Mouse (Mus musculus): Measurements from ENCODE around the gene Scg3. TPM values are rescaled to one million over a fixed set of nuclear protein-coding genes. Genes with fewer than 3 reads are reported as not detected.
"Not testable (repeated sequence)": the region's sequence is repeated elsewhere in the genome, so short reads cannot be mapped to it uniquely, and the experiment has no call there.

The Scg3 gene
- polyA plus RNA-seq, 1 experiment from 2014 or later: 139 TPM

- Histone ChIP-seq H3K4me3 (no peak overlapping the region), H3K27ac (no peak overlapping the region), H3K9ac (no peak overlapping the region), H3K4me2 (no peak overlapping the region), H3K9me3 (no peaks in the 10 kb centered on the region), H3K4me1 (replicated peaks) (no peaks in the 10 kb centered on the region), H3K27me3 (no peaks in the 10 kb centered on the region), H3K36me3 (peaks cover 76% of the 10 kb centered on the region)
- 94% methylated on average over 8 of the region's 8 CpGs for WGBS
- ATAC-seq (ENCODE audit: low FRiP score): no peak
These were observed 22.9 kb downstream of the Scg3 start for GRCm38 (mm10) chr9:75660917-75661316.

DNA sequence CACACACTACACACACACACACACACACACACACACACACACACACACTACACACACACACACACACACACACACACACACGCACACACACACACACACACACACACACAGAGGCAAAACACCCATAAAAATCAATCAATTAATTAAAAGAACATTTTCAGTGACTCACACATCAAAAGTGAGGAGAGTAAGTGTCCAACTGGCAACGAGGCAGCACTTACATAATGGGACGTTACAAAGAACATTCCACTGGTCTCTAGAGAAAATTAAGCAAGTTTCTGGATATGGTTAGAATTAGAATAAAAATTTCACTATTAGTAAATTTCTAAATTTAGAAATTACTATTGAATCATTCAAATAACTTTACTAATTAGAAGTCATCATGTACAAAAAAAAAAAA, 27.4 kb downstream of the Scg3 start:
- H3K27me3 ChIP-seq; H3K4me1 ChIP-seq (replicated peaks); ATAC-seq (ENCODE audit: low FRiP score); H3K4me3 ChIP-seq; H3K27ac ChIP-seq; H3K4me2 ChIP-seq; H3K9ac ChIP-seq; H3K9me3 ChIP-seq: not testable (repeated sequence)
- peaks cover 74% of the 10 kb centered on the region for H3K36me3 ChIP-seq
- 85% methylated on average over 3 of the region's 3 CpGs for WGBS

DNA sequence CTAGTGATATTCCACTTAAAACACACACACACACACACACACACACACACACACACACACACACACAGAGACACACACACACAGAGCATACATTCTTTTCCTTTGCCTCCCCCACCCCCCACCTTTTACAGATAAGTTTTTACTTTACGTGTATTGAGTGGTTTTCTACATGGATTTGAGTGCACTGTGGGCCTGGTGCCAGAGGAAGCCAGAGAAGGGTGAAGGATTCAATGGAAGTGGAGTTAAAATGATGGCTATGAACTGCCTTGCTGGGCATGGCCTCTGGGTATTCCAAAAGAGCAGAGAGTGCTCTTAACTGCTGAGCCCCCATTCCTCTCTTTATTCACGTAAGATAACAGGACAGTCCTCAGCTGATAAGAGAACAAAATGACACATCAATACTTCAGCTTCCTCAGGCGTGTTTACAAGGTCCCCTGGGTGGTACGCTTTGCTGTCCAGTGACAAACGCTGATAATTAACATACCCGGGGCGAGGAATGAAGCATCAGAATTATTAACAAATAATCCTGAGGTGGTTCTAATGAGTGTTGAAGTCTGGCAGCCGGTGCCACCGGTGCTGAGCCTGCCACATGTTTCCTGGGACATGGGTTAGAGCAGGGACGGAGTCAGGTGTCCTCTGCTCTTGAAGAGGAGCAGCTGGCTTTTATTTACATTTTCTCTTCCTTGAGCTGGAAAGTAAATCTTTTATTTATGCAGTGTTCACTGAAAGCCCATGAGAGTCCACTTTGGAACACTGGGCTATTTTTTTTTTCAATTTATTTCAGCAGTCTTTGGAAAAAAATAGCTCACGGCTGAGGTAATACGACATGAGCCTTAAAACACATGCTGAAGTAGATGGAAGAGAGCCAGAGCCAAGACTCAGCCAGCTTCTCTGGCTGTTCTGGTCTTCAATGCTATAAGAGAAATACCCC, 29.6 kb downstream of the Scg3 start:
- H3K27ac ChIP-seq: 0 out of 2 replicates have a peak overlapping the region, but pooled peaks have one; percentile 0
- no peaks in the 10 kb centered on the region for H3K27me3 ChIP-seq
- H3K4me2 ChIP-seq: no peak overlapping the region
- no peak overlapping the region for H3K9ac ChIP-seq
- H3K4me1 ChIP-seq (replicated peaks): peaks cover 6% of the 10 kb centered on the region
- ATAC-seq (ENCODE audit: low FRiP score): no peak
- peaks cover 76% of the 10 kb centered on the region for H3K36me3 ChIP-seq
- no peaks in the 10 kb centered on the region for H3K9me3 ChIP-seq
- WGBS: 46% methylated on average over 12 of the region's 12 CpGs
- no peak overlapping the region for H3K4me3 ChIP-seq

DNA sequence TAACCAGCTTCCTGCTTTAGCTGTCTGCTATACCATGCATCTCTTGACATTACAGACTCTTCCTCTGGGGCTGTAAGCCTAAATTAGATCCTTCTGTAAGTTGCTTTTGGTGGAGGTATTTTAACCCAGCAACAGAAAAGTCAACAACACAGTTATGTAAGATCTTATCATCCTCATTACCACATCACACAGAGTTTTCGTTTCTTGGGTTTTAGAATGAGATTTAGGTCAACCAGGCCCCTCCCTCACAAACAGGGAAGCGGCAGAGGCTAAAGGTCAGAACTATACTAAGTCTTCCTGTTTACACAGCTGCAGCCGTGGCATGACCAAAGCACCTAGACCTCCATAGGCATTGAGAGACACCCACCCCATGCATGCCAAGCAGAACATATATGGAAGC, 38.5 kb downstream of the Scg3 start:
- H3K27ac ChIP-seq: no peak overlapping the region
- H3K4me1 ChIP-seq (replicated peaks): no peaks in the 10 kb centered on the region

GRCm38 (mm10) chr9:75634226-75634625, 49.6 kb downstream of the Scg3 start:
- Histone ChIP-seq H3K27me3 (no peaks in the 10 kb centered on the region), H3K36me3 (peaks cover 14% of the 10 kb centered on the region), H3K9me3 (no peaks in the 10 kb centered on the region), H3K27ac (no peak overlapping the region), H3K4me1 (replicated peaks) (peaks cover 5% of the 10 kb centered on the region; the same call in 1 of the 2 replicates), H3K9ac (no peak overlapping the region), H3K4me3 (no peak overlapping the region), H3K4me2 (no peak overlapping the region)
- no peak for ATAC-seq (ENCODE audit: low FRiP score)
- WGBS: 92% methylated on average over 4 of the region's 4 CpGs

More for the DNA sequence above, 38.5 kb downstream of the Scg3 start:
- 73% methylated on average over 3 of the region's 3 CpGs for WGBS
- Histone ChIP-seq H3K9me3 (no peaks in the 10 kb centered on the region), H3K4me3 (no peak overlapping the region), H3K4me2 (no peak overlapping the region), H3K36me3 (peaks cover 87% of the 10 kb centered on the region), H3K27me3 (no peaks in the 10 kb centered on the region), H3K9ac (no peak overlapping the region)
- no peak for ATAC-seq (ENCODE audit: low FRiP score)

DNA sequence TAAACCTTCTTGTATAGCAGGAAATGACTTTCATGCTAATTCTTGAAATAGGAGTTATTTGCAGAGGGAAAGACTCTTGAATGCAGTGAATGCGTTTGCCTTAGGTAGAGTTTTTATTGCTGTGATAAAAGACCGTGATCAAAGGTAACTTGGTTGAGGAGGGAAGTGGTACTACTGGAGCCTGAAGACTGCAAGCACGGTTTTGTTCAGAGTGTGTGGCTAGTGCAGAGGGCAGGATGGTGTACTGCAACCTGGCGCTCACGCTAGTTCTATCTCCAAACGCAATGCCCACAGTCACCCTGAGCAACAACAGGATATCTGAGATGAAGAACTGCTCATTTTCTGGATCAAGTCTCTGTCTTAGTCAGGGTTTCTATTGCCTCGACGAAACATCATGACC, 50.3 kb downstream of the Scg3 start:
- H3K27me3 ChIP-seq: no peaks in the 10 kb centered on the region
- H3K9ac ChIP-seq: no peak overlapping the region
- H3K4me3 ChIP-seq: no peak overlapping the region
- no peak for ATAC-seq (ENCODE audit: low FRiP score)
- no peaks in the 10 kb centered on the region for H3K9me3 ChIP-seq
- no peak overlapping the region for H3K4me2 ChIP-seq
- H3K36me3 ChIP-seq: peaks cover 14% of the 10 kb centered on the region
- H3K4me1 ChIP-seq (replicated peaks): peaks cover 5% of the 10 kb centered on the region; the same call in 1 of the 2 replicates
- WGBS: 96% methylated on average over 8 of the region's 8 CpGs
- H3K27ac ChIP-seq: no peak overlapping the region

GRCm38 (mm10) chr9:75632902-75633301, 51.0 kb downstream of the Scg3 start:
- ATAC-seq (ENCODE audit: low FRiP score): peak; percentile 28; the same call in 1 of the 2 replicates
- no peak overlapping the region for H3K27ac ChIP-seq

DNA sequence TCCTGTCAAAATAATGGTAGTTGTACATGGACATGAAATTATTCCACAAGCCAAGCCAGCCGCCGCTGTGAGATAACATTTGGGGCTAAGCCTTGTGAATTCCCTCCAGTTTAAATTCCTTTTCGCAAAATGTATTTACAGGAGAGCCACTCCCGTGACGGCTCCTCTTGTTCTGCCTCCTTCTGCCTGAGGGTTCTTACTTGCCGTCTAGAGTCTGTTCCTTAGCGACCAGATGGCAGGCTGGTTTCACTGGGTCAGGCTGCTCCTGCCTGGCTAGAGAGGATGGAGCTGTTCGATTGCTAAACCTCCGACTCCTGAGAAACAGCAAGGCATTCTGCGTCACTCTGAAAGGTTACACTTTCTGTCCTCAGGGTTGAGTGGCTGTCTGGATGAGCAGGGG, 51.7 kb downstream of the Scg3 start:
- no peaks in the 10 kb centered on the region for H3K9me3 ChIP-seq
- peaks cover 7% of the 10 kb centered on the region; the same call in 1 of the 2 replicates for H3K36me3 ChIP-seq
- H3K27me3 ChIP-seq: no peaks in the 10 kb centered on the region
- H3K9ac ChIP-seq: no peak overlapping the region
- H3K4me1 ChIP-seq (replicated peaks): peaks cover 5% of the 10 kb centered on the region; the same call in 1 of the 2 replicates
- 50% methylated on average over 10 of the region's 10 CpGs for WGBS
- ATAC-seq (ENCODE audit: low FRiP score): no peak
- 0 out of 2 replicates have a peak overlapping the region, but pooled peaks have one; percentile 20 for H3K27ac ChIP-seq
- H3K4me3 ChIP-seq: no peak overlapping the region
- H3K4me2 ChIP-seq: no peak overlapping the region

More at GRCm38 (mm10) chr9:75632902-75633301, 51.0 kb downstream of the Scg3 start:
- WGBS: 12% methylated on average over 1 of the region's 1 CpGs
- Histone ChIP-seq H3K36me3 (peaks cover 12% of the 10 kb centered on the region), H3K9me3 (no peaks in the 10 kb centered on the region), H3K4me2 (no peak overlapping the region), H3K4me3 (no peak overlapping the region), H3K4me1 (replicated peaks) (peaks cover 5% of the 10 kb centered on the region; the same call in 1 of the 2 replicates), H3K27me3 (no peaks in the 10 kb centered on the region), H3K9ac (no peak overlapping the region)

GRCm38 (mm10) chr9:75630823-75631454, 52.9 kb downstream of the Scg3 start:
- Histone ChIP-seq H3K27me3 (no peaks in the 10 kb centered on the region), H3K4me2 (no peak overlapping the region), H3K4me3 (no peak overlapping the region), H3K27ac (no peak overlapping the region), H3K4me1 (replicated peaks) (peaks cover 13% of the 10 kb centered on the region), H3K9me3 (no peaks in the 10 kb centered on the region), H3K9ac (no peak overlapping the region), H3K36me3 (0 out of 2 replicates have a peak, but pooled peaks cover 6% of the 10 kb centered on the region)
- ATAC-seq (ENCODE audit: low FRiP score): no peak
- WGBS: 86% methylated on average over 8 of the region's 8 CpGs

DNA sequence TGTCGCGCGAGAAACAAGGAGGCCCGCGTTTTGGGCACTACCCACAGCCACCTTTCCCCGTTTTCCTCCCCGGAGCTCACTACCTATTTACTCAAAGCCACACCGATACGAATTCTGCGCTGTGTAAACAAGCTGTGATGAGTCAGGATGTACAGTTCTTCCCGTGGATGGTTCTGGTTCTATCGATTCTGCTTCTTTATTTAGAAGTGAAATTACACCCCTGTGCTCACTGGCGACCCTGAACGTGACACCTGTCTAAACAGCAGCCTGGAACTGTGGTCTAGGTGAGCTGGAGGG, 57.6 kb downstream of the Scg3 start:
- WGBS: under 1% methylated on average over 14 of the region's 14 CpGs
- ATAC-seq (ENCODE audit: low FRiP score): no peak
- Histone ChIP-seq H3K4me2 (peak overlapping the region; percentile 80), H3K4me3 (peak overlapping the region; percentile 78), H3K9ac (peak overlapping the region; percentile 92), H3K9me3 (no peaks in the 10 kb centered on the region), H3K4me1 (replicated peaks) (peaks cover 14% of the 10 kb centered on the region), H3K27ac (peak overlapping the region; percentile 96), H3K36me3 (no peaks in the 10 kb centered on the region), H3K27me3 (peaks cover 6% of the 10 kb centered on the region; the same call in 1 of the 2 replicates)

DNA sequence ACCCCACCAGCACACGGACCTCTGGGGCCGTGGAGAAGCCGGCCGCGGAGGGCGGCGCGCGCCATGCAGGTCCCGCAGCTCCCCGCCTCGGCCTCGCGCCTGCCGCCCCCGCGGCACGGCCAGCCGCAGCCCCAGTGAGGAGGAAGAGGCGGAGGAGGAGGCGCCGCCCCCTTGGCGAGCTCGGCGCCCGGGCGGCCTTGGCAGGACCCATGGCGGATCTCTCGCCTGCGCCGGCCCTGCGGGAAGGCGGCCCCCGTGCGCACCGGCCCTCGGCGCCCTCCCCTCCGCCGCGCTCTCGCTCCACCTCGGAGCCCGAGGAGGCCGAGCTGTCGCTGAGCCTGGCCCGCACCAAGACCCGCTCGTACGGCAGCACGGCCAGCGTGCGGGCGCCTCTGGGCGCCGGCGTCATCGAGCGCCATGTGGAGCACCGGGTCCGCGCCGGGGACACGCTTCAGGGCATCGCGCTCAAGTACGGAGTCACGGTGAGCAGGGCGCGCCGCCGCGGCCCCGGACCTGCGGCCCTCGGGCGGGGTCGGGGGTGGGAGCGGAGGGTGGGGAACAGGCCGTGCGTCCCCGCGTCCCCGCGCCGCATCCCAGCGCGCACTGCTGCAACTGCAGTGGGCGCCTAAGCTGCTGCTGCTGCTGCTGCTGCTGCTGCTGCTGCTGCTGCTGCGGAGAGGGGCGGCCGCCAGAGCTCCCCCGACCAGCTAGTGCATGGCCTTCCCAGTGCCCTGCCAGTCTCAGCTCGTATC, 58.1 kb downstream of the Scg3 start, which contains the start of gene Lysmd2:
Gene Lysmd2 (plus strand): TSS at position 186 of the 752 bp plus-strand sequence.
- Histone ChIP-seq H3K27me3 (peaks cover 6% of the 10 kb centered on the region; the same call in 1 of the 2 replicates), H3K27ac (peak within 1 kb of the TSS; percentile 96), H3K9me3 (no peaks in the 10 kb centered on the region), H3K4me1 (replicated peaks) (peaks cover 14% of the 10 kb centered on the region), H3K9ac (peak within 1 kb of the TSS; percentile 92), H3K4me2 (peak within 1 kb of the TSS; percentile 80), H3K4me3 (peak within 1 kb of the TSS; percentile 78), H3K36me3 (no peaks in the 10 kb centered on the region)
- WGBS: under 1% methylated on average over 94 of the region's 94 CpGs
- peak; percentile 91 for ATAC-seq (ENCODE audit: low FRiP score)
